Mouse (Mus musculus) heart, adult 2 months (tissue): Measurements from ENCODE around the gene Cript.

Experiments
- CTCF ChIP-seq: fragments of 200-600 bp; IDR thresholded peaks from 2 replicates; pipeline ENCODE4 v1.8.1; 2022; ENCODE audit warnings: antibody characterized with exemption, mild to moderate bottlenecking, moderate library complexity
- EP300 ChIP-seq: fragments of 200-500 bp; IDR thresholded peaks from 2 replicates; pipeline ENCODE4 v1.6.1; 2011; ENCODE audit warnings: low read depth, low read length, control low read depth; ENCODE audit not compliant: insufficient read depth
- POLR2A ChIP-seq: fragments of 200-500 bp; IDR thresholded peaks from 2 replicates; pipeline ENCODE4 v1.6.1; 2011; ENCODE audit warnings: mild to moderate bottlenecking, low read depth, low read length, control low read depth; ENCODE audit not compliant: insufficient read depth

- TF ChIP-seq POLR2A = no peak
- no peak for TF ChIP-seq EP300
- TF ChIP-seq CTCF = no peak
These were observed 30.3 kb downstream of the Cript start for GRCm38 (mm10) chr17:87055663-87056062.
